Mouse (Mus musculus): Measurements from ENCODE around the gene Enam. TPM values are rescaled to one million over a fixed set of nuclear protein-coding genes. Genes with fewer than 3 reads are reported as not detected.
"Not testable (repeated sequence)": the region's sequence is repeated elsewhere in the genome, so short reads cannot be mapped to it uniquely, and the experiment has no call there.

The Enam gene
- not detected for total RNA-seq (2022)

DNA sequence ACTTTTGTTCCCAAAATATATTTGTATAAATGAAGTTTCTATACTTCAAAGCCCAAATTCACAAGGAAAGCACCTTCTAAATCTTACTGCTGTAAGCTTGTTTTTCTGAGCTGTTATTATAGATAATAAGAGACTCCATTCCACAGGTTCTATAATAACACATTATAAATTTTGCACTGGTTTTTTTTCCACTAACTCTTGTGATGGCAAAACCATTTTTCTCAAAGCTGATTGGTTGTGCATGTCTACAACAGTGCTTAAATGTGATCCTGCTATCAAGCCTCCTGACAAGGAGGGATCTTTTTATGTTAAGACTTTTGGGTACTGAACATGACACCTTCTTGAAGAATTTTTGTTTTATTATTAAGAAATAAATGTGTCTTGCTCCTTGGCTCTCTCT, at the start of gene Enam:
Enam (plus strand) TSS at position 301 of the 400 bp plus-strand sequence.
- DNase-seq (ENCODE audit: low spot score): no peak

DNA sequence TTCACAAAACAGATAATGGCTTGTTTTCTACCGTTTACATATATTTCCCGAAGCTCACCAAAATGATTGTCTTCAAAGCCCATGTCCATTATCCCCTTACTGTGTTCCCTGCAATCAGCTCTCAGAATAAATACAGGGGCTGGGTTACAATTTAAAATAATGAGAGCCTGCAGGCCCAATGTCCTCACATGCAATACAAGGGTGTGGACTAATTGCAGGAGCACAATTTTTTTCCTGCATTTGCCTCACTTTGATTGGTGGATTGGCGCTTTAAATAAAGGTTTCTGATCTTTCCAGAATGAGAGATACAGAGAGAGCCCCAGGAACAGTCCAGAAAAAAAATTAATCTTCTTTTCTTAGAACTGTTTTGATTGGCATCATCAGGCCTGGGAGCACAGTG, 32.1 kb upstream of the Enam start, which contains the start of gene Ambn:
Ambn (plus strand) TSS at position 301 of the 400 bp plus-strand sequence.
- no peak for DNase-seq (ENCODE audit: low spot score)

GRCm38 (mm10) chr5:88467471-88467870, 20.3 kb upstream of the Enam start:
- no peak for DNase-seq (ENCODE audit: low spot score)

DNA sequence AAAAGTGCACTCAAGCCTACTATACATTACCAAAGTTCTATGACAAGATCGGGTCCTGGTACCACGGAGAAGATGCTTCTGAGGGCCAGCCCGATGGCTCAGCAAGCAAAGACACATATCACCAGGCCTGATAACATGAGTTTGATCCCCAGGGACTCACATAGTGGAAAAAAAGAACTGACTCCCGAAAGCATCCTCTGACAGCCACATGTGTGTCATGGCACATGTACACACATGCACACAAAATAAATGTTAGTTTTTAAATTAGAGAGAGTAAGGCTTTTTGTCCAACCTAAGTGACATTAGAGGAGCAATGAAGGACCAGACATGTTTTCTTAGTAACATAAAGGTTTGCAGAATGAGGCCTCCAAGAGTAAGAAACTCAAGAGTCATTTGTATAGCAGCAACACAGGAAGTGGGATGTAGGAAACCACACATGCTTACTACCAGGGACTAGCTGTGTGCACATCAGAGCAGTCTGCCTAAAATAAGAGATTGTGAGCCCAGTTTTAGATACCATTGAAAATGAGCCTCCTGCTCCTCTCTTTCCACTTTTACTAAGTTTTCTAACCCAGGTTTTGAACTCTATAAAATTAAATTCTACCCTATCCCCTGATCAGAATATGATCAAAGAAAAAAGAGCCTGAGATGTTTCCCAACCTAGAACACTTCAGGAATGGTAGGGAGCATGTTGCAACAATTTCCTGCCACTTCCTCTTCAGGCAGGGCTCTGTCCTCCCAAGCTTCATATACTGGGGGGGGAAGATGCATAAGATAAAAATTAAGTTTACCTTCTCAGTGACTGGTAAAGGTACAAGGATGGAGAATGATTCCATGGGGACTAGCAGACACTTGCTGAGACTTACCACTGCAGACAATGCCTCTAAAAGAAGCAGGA, 18.7 kb upstream of the Enam start:
- DNase-seq (ENCODE audit: low spot score): no peak

- DNase-seq (ENCODE audit: low spot score): no peak
Measured at GRCm38 (mm10) chr5:88489004-88489403, 1.2 kb downstream of the Enam start.

GRCm38 (mm10) chr5:88491111-88491510, 3.3 kb downstream of the Enam start:
- no peak for DNase-seq (ENCODE audit: low spot score)

GRCm38 (mm10) chr5:88499781-88500180, 12.0 kb downstream of the Enam start:
- no peak for DNase-seq (ENCODE audit: low spot score)

- no peak for DNase-seq (ENCODE audit: low spot score)
Measured at GRCm38 (mm10) chr5:88508555-88508954, 20.8 kb downstream of the Enam start.

- DNase-seq (ENCODE audit: low spot score): no peak
Measured at GRCm38 (mm10) chr5:88508990-88509389, 21.2 kb downstream of the Enam start.

- DNase-seq (ENCODE audit: low spot score): peak; percentile 40
Measured at GRCm38 (mm10) chr5:88519232-88519631, 31.5 kb downstream of the Enam start.

DNA sequence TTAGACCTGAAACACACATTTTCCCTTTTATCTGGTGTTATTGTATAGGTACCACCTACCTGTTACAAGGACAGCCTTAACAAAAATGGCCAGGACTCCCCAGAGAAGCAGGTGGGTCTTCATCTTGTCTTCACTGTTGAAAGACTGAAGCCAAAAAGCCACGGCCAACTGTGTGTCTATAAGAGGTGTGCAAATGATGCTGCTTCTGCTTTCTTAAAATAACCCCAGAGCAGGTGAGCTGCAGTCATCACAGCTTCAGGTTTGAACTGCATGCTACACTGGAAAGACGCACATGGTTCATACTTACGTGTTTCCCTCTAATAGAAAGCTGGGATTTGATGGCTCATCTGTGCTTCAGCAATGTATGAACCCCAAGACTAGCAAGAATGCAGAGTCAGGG, 39.9 kb downstream of the Enam start, which contains the start of gene Jchain:
Jchain (minus strand) TSS at position 235 of the 400 bp plus-strand sequence.
- no peak for DNase-seq (ENCODE audit: low spot score)

DNA sequence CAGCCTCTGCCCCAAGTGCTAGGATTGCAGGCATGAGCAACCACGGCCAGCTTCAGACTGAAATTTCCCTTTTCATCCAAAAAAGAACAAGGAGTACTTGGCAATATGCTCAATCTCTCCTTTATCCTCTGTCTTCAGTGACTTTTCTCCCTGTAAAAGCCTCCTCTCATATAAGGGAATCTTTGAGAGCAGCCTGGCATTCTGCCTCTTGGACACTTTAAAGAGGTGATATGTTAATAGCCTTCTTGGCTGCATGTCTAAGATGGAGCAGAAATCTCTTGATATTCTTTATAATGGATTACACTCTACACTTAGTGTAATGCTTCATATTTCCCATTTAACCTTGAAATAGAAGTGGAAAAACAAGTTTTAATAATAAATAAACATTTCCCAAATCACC, 43.1 kb downstream of the Enam start:
- DNase-seq (ENCODE audit: low spot score): no peak

GRCm38 (mm10) chr5:88534697-88535096, 46.9 kb downstream of the Enam start:
- DNase-seq (ENCODE audit: low spot score): no peak

DNA sequence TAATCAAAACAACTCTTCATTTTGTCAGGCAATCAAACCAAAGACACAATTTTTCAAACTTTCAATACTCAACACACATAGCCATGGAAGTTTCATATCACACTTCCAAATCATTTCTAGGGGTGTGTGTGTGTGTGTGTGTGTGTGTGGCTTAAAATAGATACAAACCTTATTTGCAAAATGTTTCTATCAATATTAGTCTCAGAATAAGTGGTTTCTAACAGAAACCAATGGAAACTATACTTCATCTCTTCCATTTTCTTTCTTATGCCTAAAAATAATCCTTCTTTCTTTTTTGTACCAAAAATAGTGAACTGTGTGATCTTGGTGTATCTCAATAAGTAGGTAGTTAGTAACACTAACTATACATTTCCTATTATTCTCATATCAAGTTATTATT, 53.1 kb downstream of the Enam start:
- DNase-seq (ENCODE audit: low spot score): no peak

DNA sequence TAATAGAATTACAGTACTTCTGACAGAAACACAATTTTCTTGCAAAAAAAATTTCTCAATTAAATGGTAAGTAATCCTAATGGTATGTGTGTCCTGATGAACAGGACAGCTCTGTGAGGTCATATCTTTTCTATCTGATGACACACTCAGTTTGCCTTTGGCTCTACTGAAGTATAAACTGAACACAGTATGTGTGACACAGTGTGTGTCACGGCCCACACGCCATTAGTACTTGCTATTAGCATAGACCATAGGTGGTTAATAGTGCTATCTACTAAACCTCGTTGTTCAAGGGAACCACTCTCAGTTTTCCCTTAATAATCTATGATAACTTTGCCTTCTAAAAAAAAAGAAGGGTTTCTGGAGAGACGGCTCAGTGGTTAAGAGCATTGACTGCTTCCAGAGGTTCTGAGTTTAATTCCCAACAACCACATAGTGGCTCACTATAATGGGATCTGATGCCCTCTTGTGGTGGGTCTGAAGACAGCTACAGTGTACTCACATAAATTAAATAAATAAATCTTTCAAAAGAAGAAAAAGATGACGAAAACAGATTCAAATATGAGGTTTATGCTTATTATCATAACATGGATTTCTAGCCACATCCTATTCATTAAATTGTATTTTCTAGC, 55.0 kb downstream of the Enam start:
- DNase-seq (ENCODE audit: low spot score): peak; percentile 47

GRCm38 (mm10) chr5:88544411-88544810, 56.6 kb downstream of the Enam start:
- not testable (repeated sequence) for DNase-seq (ENCODE audit: low spot score)

GRCm38 (mm10) chr5:88545536-88545935, 57.8 kb downstream of the Enam start:
- no peak for DNase-seq (ENCODE audit: low spot score)

DNA sequence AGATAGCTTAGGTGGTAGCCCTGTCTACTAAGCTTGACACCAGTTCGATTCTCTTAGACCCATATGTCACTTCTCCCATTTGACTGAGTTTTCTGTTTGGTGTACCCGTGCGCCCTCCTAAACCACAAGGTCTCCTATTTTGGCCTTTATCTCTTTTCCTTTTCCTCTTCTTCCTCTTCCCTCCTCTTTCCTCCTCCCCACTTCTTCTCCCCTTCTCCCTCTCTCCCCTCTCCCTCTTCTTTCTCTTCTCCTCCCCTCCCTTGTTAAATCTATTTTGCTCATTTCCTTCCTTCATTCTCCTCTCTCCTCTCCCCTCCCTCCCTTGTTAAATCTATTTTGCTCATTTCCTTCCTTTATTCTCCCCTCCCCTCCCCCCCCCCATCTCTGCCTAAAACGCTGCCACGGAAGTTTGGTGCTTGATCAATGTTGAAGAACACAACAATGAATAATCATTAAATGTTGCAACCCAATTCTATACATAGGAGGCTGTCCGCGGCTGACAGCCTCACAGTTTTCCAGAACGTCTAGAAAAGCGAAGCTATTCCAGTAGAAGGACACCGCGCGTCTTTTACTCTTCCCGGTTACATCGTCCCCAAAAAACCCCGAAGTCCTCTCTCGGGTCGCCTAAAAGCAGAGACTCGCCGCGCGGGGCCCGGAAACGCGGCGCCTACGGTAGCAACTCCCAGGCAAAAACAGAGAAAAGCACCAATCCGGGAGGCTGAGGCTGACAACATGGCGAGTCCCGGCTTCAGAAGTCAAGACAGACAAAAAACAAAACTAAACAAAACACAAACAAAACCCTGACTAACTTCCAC, 65.7 kb downstream of the Enam start:
- DNase-seq (ENCODE audit: low spot score): no peak

- DNase-seq (ENCODE audit: low spot score): peak; percentile 94
Measured at GRCm38 (mm10) chr5:88554086-88554886, 66.5 kb downstream of the Enam start, which contains the start of gene Utp3. Gene Utp3, plus strand, starts transcription at chr5:88554462.
